Mouse (Mus musculus): ENCODE measurements around the gene Slc25a27. TPM values are rescaled to one million over a fixed set of nuclear protein-coding genes. Genes with fewer than 3 reads are reported as not detected.

Slc25a27 gene
- total and polyA plus RNA-seq, 3 experiments = 0.13 to 0.49 (median 0.40) TPM

DNA sequence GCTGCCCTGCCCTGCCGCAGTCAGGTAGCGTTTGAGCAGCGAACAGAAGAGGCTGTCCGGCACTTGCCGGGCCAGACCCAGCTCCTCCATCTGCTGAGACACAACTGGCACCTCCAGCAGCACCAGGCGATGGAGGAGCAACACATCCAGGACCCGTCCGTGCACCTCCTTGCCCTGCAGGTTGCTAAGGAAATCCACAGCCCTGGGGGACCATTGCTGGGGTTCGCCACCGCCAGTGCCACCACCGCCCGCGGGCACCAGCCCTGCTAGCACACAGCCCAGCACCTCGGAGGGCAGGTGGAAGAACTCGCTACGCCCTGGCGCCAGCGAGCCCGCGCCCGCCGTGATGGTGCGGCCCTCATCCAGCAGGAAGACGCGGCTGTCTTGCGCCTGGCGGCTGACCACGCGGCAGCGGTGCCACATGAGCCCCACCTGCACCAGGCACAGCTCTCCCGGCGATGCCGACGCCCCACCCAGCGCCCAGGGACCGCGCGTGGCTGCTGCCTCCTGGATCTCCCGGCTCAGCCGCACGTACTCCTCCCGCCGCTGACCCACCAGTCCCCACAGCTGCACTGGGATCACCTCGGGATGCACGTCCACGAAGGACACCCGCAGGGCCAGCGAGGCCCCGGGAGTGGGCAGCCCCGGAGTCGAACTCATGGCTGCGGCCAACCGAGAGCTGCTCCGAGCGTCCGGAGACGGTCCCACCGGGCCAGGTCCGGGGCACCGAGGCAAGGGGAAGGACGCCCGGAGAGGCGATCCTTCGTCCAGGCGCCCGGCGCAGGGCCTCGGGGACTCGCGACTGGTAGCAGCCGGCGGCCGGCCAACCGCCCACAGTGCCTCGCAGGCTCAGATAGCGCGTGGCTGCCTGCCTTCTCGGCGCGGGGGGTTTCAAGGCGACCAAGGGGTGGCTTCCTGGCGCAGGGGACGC is 37.3 kb downstream of the Slc25a27 start, which contains the start of gene Tdrd6:
Gene Tdrd6, minus strand, starts transcription at position 804 of the 931 bp plus-strand sequence.
- Histone ChIP-seq H3K9me3 (replicated peaks; ENCODE audit: low read length) (peaks cover 58% of the 10 kb centered on the region), H3K27ac (ENCODE audit: insufficient read depth, low read depth) (no peak within 1 kb of the TSS), H3K4me3 (replicated peaks in 1 of 3; ENCODE audit: low read depth in 2 of 3, low read length in 2 of 3, poor library complexity in 1 of 3) (no peak within 1 kb of the TSS), H3K4me1 (ENCODE audit: control insufficient read depth in 1 of 2, insufficient read depth in 2 of 2) (no peaks in the 10 kb centered on the region), H3K79me2 (replicated peaks; ENCODE audit: control insufficient read depth, extremely low read depth, insufficient read depth, poor library complexity, severe bottlenecking) (no peaks in the 10 kb centered on the region), H3K9ac (ENCODE audit: insufficient read depth, low read depth) (no peak within 1 kb of the TSS), H3K4me2 (ENCODE audit: insufficient read depth, low read depth, poor library complexity, severe bottlenecking) (no peak within 1 kb of the TSS), H3K27me3 (replicated peaks) (no peaks in the 10 kb centered on the region), H3K36me3 (replicated peaks in 1 of 2; ENCODE audit: control insufficient read depth in 1 of 2, insufficient read depth in 1 of 2, low read length in 1 of 2) (no peaks in the 10 kb centered on the region)
- in situ Hi-C loops (cut with MboI; ENCODE audit: low pct_ligation_motif_present, low pct_unique_long_range_greater_than_20kb, low sequenced_read_pairs) (no loop called here), dilution Hi-C loops (cut with MboI; ENCODE audit: extremely low pct_ligation_motif_present, extremely low pct_unique_long_range_greater_than_20kb, low sequenced_read_pairs) (no loop called here)
- no peak for DNase-seq (ENCODE audit: extremely low read depth)
- no peak for TF ChIP-seq NELFE (IDR thresholded peaks at IDR 0.05; ENCODE audit: low read depth, low read length)
- no peak for TF ChIP-seq RAD21 (IDR thresholded peaks at IDR 0.05; ENCODE audit: low read depth, low read length)
- no peak for TF ChIP-seq EP300 (IDR thresholded peaks at IDR 0.05; ENCODE audit: low read length)
- TF ChIP-seq USF1 (IDR thresholded peaks at IDR 0.05; ENCODE audit: low read depth, low read length) = no peak
- TF ChIP-seq JUND (conservative IDR thresholded peaks at IDR 0.05; ENCODE audit: low read depth, low read length) = no peak
- TF ChIP-seq RCOR1 (conservative IDR thresholded peaks at IDR 0.05; ENCODE audit: low read depth, low read length) = no peak
- no peak for TF ChIP-seq E2F4 (IDR thresholded peaks at IDR 0.05; ENCODE audit: insufficient replicate concordance, low read depth, low read length)
- no peak for TF ChIP-seq USF2 (conservative IDR thresholded peaks at IDR 0.05; ENCODE audit: low read depth, low read length)
- TF ChIP-seq MAZ (IDR thresholded peaks at IDR 0.05; ENCODE audit: low read depth, low read length) = no peak

DNA sequence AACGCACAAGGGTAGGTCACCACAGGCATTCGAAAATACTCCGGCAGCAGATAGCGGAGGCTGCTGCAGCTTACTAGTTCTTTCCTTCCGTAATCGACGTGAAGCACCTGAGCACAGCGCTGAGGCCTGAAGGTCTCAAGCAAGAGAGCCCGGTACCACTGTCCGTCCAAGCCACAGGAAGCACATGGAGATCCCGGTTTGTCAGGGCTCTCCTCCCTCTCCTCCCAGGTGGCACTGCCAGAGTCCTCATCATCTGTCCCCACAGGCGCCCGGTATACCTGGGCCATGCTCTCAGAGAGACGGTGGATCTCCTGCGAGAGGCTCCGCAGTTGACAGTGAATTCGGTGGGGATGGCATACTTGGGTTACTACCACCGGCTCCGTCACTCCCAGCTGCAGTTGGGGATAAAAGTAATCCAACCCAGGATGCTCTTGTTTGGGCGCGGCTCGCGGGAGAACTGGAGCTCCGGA is 38.0 kb downstream of the Slc25a27 start:
- no peaks in the 10 kb centered on the region for H3K4me1 ChIP-seq (ENCODE audit: control insufficient read depth in 1 of 2, insufficient read depth in 2 of 2)
- no peaks in the 10 kb centered on the region for H3K27me3 ChIP-seq (replicated peaks)
- dilution Hi-C loops (cut with MboI; ENCODE audit: extremely low pct_ligation_motif_present, extremely low pct_unique_long_range_greater_than_20kb, low sequenced_read_pairs) = no loop called here
- H3K4me3 ChIP-seq (replicated peaks in 1 of 3; ENCODE audit: low read depth in 2 of 3, low read length in 2 of 3, poor library complexity in 1 of 3) = no peak overlapping the region
- in situ Hi-C loops (cut with MboI; ENCODE audit: low pct_ligation_motif_present, low pct_unique_long_range_greater_than_20kb, low sequenced_read_pairs) = no loop called here
- no peaks in the 10 kb centered on the region for H3K36me3 ChIP-seq (replicated peaks in 1 of 2; ENCODE audit: control insufficient read depth in 1 of 2, insufficient read depth in 1 of 2, low read length in 1 of 2)
- H3K9ac ChIP-seq (ENCODE audit: insufficient read depth, low read depth) = no peak overlapping the region
- no peak overlapping the region for H3K4me2 ChIP-seq (ENCODE audit: insufficient read depth, low read depth, poor library complexity, severe bottlenecking)
- TF ChIP-seq MYC (IDR thresholded peaks at IDR 0.05; ENCODE audit: low read depth, low read length) (no peak), ZMIZ1 (IDR thresholded peaks at IDR 0.05; ENCODE audit: low read depth, low read length) (no peak), POLR2A (IDR thresholded peaks at IDR 0.05; ENCODE audit: low read depth, low read length) (no peak), BHLHE40 (IDR thresholded peaks at IDR 0.05; ENCODE audit: low read depth, low read length) (no peak), JUN (IDR thresholded peaks at IDR 0.05; ENCODE audit: insufficient read depth, low read depth, low read length) (no peak), NRF1 (IDR thresholded peaks at IDR 0.05; ENCODE audit: low read depth, low read length) (no peak), KAT2A (IDR thresholded peaks at IDR 0.05; ENCODE audit: insufficient replicate concordance, low read length) (no peak), E2F4 (IDR thresholded peaks at IDR 0.05; ENCODE audit: insufficient replicate concordance, low read depth, low read length) (no peak), CHD1 (IDR thresholded peaks at IDR 0.05; ENCODE audit: low read depth, low read length) (no peak), CTCF (conservative IDR thresholded peaks at IDR 0.05 in 1 of 2, IDR thresholded peaks at IDR 0.05 in 1 of 2; ENCODE audit: low read depth in 2 of 2, low read length in 2 of 2) (no peak), SMC3 (IDR thresholded peaks at IDR 0.05; ENCODE audit: low read depth, low read length) (no peak), USF2 (conservative IDR thresholded peaks at IDR 0.05; ENCODE audit: low read depth, low read length) (no peak), MXI1 (IDR thresholded peaks at IDR 0.05; ENCODE audit: low read depth, low read length) (no peak), RCOR1 (conservative IDR thresholded peaks at IDR 0.05; ENCODE audit: low read depth, low read length) (no peak), MAX (IDR thresholded peaks at IDR 0.05; ENCODE audit: low read length) (no peak), ZNF384 (IDR thresholded peaks at IDR 0.05; ENCODE audit: low read depth, low read length) (no peak)
- H3K9me3 ChIP-seq (replicated peaks; ENCODE audit: low read length) = peaks cover 64% of the 10 kb centered on the region
- no peaks in the 10 kb centered on the region for H3K79me2 ChIP-seq (replicated peaks; ENCODE audit: control insufficient read depth, extremely low read depth, insufficient read depth, poor library complexity, severe bottlenecking)
- DNase-seq (ENCODE audit: extremely low read depth) = no peak
- no peak overlapping the region for H3K27ac ChIP-seq (ENCODE audit: insufficient read depth, low read depth)
